Mouse (Mus musculus) cerebellum, postnatal 10 days (tissue): Measurements from ENCODE around the gene Frat1.
A peak's percentile ranks its signal among the peaks of the same experiment; 100 is the strongest.

Source experiments
- DNase-seq, 2 experiments: peaks; one replicate each; pipeline ENCODE4 v3.0.0; 2021; ENCODE audit warnings: mixed read lengths in 2 of 2

Gene Frat1

DNA sequence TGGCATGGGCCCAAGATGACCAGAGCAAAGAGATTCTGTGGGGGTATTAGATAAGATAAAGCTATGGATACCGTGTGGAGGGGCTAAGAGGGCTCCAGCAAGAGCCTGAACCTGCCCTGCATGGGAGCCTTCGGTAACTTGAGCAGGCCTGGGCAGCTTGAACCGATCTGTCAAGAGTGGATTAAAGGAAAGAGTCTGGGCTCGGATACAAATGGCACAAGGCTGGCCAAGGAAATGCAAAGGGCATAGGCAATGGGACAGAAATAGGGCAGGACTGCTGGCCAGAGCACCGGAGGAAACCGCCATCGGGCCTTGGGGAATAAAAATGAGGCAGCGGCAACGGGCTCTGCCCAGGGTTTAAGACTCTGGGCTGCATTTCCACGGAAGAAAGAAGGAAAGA is 12.4 kb upstream of the Frat1 start:
- peak; percentile 31 to 34 for DNase-seq

DNA sequence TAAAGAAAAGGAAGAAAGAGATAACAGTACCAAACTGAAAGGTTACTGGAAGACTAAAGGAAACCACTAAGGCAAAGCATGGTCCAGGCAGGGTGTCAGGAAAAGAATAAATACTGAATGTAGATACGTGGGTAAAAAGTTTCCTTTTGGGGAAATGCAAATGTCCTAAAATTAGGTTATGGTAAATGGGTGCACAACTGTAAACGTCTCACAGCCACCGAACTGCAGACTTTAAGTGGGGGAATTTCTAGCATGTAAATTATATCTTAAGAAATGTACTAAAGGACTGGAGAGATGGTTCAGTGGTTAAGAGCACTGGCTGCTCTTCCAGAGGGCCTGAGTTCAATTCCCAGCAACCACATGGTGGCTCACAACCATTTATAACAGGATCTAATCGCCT is 11.0 kb upstream of the Frat1 start:
- DNase-seq: no peak

- no peak for DNase-seq
Observed at GRCm38 (mm10) chr19:41821436-41821835, 8.3 kb upstream of the Frat1 start.

DNA sequence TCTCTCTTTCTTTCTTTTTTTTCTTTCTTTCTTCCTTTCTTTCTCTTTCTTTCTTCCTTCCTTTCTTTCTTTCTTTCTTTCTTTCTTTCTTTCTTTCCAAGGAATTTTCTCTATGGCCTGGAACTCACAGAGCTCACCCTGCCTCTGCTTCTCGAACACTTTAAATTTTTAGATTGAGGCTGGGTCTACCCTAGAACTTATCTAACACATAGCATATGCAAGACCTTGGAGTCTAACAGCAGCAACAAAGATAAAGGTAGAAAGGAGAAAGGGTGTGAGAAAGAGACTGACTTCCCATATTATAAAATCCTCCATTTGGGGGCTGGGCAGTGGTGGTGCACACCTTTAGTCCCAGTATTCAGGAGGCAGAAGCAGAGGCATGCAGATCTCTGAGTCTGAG is 7.2 kb upstream of the Frat1 start:
- DNase-seq: no peak

- no peak for DNase-seq
Observed at GRCm38 (mm10) chr19:41824950-41825349, 4.8 kb upstream of the Frat1 start.

DNA sequence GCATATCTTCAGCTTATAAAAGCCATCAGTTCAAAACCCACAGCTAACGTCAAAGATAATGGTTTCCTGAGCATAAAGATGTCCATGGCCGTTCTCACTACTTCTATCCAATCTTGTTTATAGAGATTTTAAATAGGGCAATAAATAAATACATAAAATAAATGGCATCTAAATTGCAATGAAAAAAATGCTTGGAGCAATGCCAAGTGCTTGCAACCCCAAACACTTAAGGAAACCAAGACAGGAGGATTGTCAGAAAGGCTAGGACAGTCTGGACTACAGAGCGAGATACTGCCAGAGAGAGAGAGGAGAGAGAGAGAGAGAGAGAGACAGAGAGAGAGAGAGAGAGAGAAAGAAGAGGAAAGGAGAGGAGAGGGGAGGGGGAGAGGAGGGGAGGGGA is 3.2 kb upstream of the Frat1 start:
- no peak for DNase-seq

DNA sequence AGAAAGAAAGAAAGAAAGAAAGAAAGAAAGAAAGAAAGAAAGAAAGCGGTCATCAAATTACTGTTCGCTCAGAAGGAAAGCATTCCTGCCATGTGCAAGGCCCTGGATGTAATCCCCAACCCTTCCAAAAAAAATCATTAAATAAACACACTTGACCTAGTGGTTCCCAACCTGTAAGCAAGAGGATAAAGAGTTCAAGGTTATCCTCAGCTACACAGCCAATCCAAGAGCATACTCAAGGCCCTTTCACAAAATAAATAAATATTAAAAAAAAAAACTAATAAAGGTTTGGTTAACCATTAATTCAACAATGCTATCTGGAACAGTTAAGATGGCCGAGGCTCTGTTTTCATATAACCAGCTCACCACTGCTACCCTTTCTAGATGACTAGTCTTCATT is 829 bp upstream of the Frat1 start:
- DNase-seq: no peak

- peak; percentile 71 to 76 for DNase-seq
Observed at GRCm38 (mm10) chr19:41830106-41831031, 599 bp downstream of the Frat1 start.

GRCm38 (mm10) chr19:41831101-41831570 is 1.4 kb downstream of the Frat1 start:
- peak; percentile 74 to 75 for DNase-seq

GRCm38 (mm10) chr19:41831718-41832391 is 2.1 kb downstream of the Frat1 start:
- peak; percentile 23 to 27 for DNase-seq

- DNase-seq: no peak
Observed at GRCm38 (mm10) chr19:41832501-41833201, 2.9 kb downstream of the Frat1 start.

GRCm38 (mm10) chr19:41835407-41835806 is 5.6 kb downstream of the Frat1 start:
- DNase-seq: no peak

- DNase-seq: peak; percentile 18 to 19
Observed at GRCm38 (mm10) chr19:41835816-41836215, 6.0 kb downstream of the Frat1 start.

GRCm38 (mm10) chr19:41836719-41837118 is 6.9 kb downstream of the Frat1 start:
- DNase-seq: no peak

- no peak for DNase-seq
Observed at GRCm38 (mm10) chr19:41837194-41837916, 7.6 kb downstream of the Frat1 start.

DNA sequence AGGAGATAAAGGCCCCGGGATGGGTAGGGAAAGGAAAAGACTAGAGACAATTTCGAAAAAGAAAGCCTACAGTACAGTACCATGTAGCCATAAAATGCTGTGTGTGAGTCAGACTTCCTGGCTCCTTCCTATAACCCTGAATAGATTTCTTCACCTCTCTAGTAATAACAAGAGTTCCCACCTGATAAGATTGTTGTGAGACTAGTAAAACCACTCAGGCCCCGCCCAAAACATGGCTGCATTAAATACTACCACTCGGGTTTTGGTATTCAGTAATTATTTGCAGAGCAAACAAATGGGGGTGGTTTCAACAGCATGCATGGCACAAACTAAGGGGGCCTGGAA is 8.1 kb downstream of the Frat1 start:
- no peak for DNase-seq

- DNase-seq: no peak
Observed at GRCm38 (mm10) chr19:41838808-41839207, 9.0 kb downstream of the Frat1 start.

- DNase-seq: no peak
Observed at GRCm38 (mm10) chr19:41839685-41840084, 9.9 kb downstream of the Frat1 start.

DNA sequence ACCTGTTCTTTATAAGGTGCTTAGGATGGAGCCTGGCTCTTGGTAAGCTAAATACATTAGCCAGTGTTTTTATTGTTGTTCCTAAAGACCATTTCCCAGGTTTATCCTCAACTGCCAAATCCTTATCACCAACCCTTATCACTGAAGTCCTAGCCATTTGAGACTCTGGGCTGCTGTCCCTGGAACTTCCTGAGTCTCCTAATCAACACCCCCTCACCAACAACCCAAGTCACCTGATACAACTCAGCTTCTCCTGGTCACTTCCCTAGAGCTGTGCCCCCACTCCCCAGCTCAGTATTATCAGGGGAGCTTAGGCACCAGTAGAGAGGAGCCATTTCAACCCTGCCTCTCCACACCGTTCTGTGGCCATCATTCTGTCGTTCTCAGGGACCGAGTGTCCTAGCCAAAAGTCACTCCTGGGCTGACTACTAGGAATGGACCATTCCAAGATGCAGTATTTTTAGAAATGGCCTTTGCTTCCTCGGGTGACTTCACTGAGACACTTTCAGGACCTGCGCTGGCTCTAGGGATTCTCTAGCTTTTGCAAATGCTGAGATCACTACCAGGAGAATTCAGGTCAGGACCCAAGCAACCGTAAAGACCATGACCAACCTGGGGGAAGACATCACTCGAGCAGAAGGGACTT is 11.5 kb downstream of the Frat1 start:
- DNase-seq: no peak

DNA sequence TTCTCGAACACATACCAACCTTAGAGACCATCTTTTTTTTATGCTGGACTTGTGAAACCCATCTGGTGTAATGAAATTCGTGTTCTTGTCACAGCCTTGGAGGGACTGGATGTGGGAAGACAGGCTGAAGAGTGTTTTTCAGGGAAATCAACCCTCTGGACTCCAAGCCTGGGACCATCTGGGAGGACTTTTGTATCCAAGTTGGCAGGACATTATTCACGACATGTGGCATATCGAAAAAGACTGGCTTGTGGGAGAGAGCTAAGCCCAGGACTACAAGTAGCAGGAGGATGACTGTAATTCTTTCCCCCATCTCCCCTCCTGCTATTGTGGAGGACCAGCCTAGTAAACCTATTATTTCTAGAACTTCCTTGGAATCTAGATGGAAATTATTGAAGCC is 12.4 kb downstream of the Frat1 start:
- peak; percentile 71 to 74 for DNase-seq

DNA sequence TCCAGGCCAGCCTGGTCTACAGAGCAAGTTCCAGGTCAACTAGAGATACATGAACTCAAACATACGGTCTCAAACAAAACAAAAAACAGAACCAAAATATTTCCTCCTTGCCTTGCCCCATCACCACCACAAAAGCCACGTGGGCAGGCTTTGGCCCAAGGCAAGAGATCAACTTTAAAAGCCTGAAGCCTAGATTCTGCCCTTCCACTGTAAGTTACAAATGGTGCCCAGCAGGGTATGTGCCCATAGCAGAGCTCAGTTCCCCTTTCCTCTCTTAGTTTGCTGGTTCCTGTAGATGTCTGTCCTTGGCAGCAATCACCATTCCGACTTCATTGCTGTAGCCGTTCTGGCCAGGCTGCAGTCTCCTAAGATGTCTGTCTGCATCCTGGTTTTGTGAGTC is 12.9 kb downstream of the Frat1 start:
- DNase-seq: peak in 1 of 2 experiments; percentile 19

DNA sequence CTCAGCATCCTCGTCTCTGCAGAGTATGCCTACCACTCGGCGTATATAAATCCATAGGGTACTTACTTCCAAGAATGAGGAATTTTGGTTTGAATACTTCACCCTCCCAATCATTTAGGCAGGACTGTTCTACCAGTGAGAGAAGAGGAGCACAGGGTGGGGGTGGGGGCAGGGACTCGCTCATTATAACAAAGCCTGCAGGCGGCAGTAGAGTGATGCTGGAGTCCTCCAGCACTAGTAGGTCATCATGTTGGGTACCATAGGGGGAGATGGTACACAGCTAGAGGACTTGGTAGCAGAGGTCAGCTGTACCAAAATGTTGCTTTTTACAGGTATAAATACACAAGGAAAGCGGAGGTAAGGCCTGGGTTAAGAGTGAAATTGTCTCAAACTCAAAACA is 14.6 kb downstream of the Frat1 start:
- DNase-seq: no peak
